Mouse (Mus musculus) CH12.LX (cell line): Measurements from ENCODE around the gene Ino80d. TPM values are rescaled to one million over a fixed set of nuclear protein-coding genes. Genes with fewer than 3 reads are reported as not detected.

Experiments
- DNase-seq: peaks from one replicate; pipeline ENCODE4 v3.0.0-alpha.2; 2013; ENCODE audit errors: extremely low read depth
- H3K27ac ChIP-seq: 2 replicates; pipeline ENCODE4 v1.5.1; 2012; ENCODE audit warnings: low read depth, mild to moderate bottlenecking, control low read depth, moderate library complexity; ENCODE audit not compliant: insufficient read depth
- H3K27me3 ChIP-seq: replicated peaks from 2 replicates; pipeline ENCODE3; 2012; ENCODE audit warnings: inconsistent platforms
- H3K36me3 ChIP-seq, 2 experiments: replicated peaks in 1 of 2; 2 replicates each; pipeline versions ENCODE3 to v1.6.1; 2012; ENCODE audit warnings: inconsistent platforms in 1 of 2, low read length in 1 of 2, mild to moderate bottlenecking in 1 of 2, mixed read lengths in 1 of 2, moderate library complexity in 1 of 2; ENCODE audit not compliant: control insufficient read depth in 1 of 2, insufficient read depth in 1 of 2
- H3K4me1 ChIP-seq, 2 experiments: 2 replicates each; pipeline ENCODE4 v1.6.1; 2012; ENCODE audit warnings: inconsistent platforms in 1 of 2, moderate library complexity in 1 of 2; ENCODE audit not compliant: insufficient read depth in 2 of 2, control insufficient read depth in 1 of 2
- H3K4me2 ChIP-seq: 2 replicates; pipeline ENCODE4 v1.6.1; 2012; ENCODE audit warnings: low read depth, mild to moderate bottlenecking, control low read depth; ENCODE audit not compliant: poor library complexity, insufficient read depth, severe bottlenecking
- H3K4me3 ChIP-seq, 3 experiments: fragments of 150-350 bp in 1 of 3; sonication (generic) in 1 of 3; replicated peaks in 1 of 3; 2 replicates each; pipeline versions ENCODE3 to v1.5.1; 2011 to 2012; ENCODE audit warnings: low read depth in 2 of 3, low read length in 2 of 3, mild to moderate bottlenecking in 2 of 3, moderate library complexity in 2 of 3, control low read depth in 1 of 3, improper control_type of control experiment in 1 of 3, inconsistent platforms in 1 of 3, mixed read lengths in 1 of 3; ENCODE audit not compliant: poor library complexity in 1 of 3
- H3K79me2 ChIP-seq: replicated peaks from 2 replicates; pipeline ENCODE4 v1.6.1; 2012; ENCODE audit warnings: mild to moderate bottlenecking, moderate library complexity; ENCODE audit not compliant: control insufficient read depth, poor library complexity, insufficient read depth, severe bottlenecking; ENCODE audit errors: extremely low read depth
- H3K9ac ChIP-seq: 2 replicates; pipeline ENCODE4 v1.6.1; 2012; ENCODE audit warnings: low read depth, mild to moderate bottlenecking, control low read depth, moderate library complexity; ENCODE audit not compliant: insufficient read depth
- H3K9me3 ChIP-seq: replicated peaks from 2 replicates; pipeline ENCODE3; 2012; ENCODE audit warnings: low read length, inconsistent platforms, mixed read lengths
- BHLHE40 ChIP-seq: IDR thresholded peaks from 2 replicates; pipeline ENCODE4 v1.6.1; 2011; ENCODE audit warnings: mild to moderate bottlenecking, low read depth, low read length, improper control_type of control experiment
- CHD1 ChIP-seq: IDR thresholded peaks from 2 replicates; pipeline ENCODE4 v1.6.1; 2012; ENCODE audit warnings: low read depth, low read length, improper control_type of control experiment, inconsistent platforms
- CTCF ChIP-seq, 2 experiments: IDR thresholded peaks in 1 of 2; conservative IDR thresholded peaks in 1 of 2; 2 replicates each; pipeline ENCODE4 v1.5.1; 2011 to 2012; ENCODE audit warnings: low read depth in 2 of 2, low read length in 2 of 2, improper control_type of control experiment in 1 of 2, inconsistent platforms in 1 of 2, mild to moderate bottlenecking in 1 of 2, moderate library complexity in 1 of 2
- ELF1 ChIP-seq: IDR thresholded peaks from 2 replicates; pipeline ENCODE4 v1.6.1; 2014; ENCODE audit warnings: low read depth, mild to moderate bottlenecking, inconsistent platforms, low read length, improper control_type of control experiment
- GABPA ChIP-seq: IDR thresholded peaks from 2 replicates; pipeline ENCODE4 v1.6.1; 2012; ENCODE audit warnings: low read depth, low read length, improper control_type of control experiment, inconsistent platforms; ENCODE audit not compliant: insufficient replicate concordance
- IRF4 ChIP-seq: IDR thresholded peaks from 2 replicates; pipeline ENCODE4 v1.6.1; 2014; ENCODE audit warnings: low read depth, mild to moderate bottlenecking, inconsistent platforms, low read length, improper control_type of control experiment
- JUN ChIP-seq: IDR thresholded peaks from 2 replicates; pipeline ENCODE4 v1.6.1; 2011; ENCODE audit warnings: low read depth, mild to moderate bottlenecking, low read length, improper control_type of control experiment, moderate library complexity; ENCODE audit not compliant: insufficient read depth
- KAT2A ChIP-seq: IDR thresholded peaks from 2 replicates; pipeline ENCODE4 v1.6.1; 2012; ENCODE audit warnings: low read length, improper control_type of control experiment, inconsistent platforms; ENCODE audit not compliant: insufficient replicate concordance
- MAX ChIP-seq: IDR thresholded peaks from 2 replicates; pipeline ENCODE4 v1.6.1; 2011; ENCODE audit warnings: low read length, improper control_type of control experiment
- MEF2A ChIP-seq: IDR thresholded peaks from 2 replicates; pipeline ENCODE4 v1.6.1; 2014; ENCODE audit warnings: low read depth, mild to moderate bottlenecking, inconsistent platforms, low read length, improper control_type of control experiment, borderline replicate concordance
- MXI1 ChIP-seq: IDR thresholded peaks from 2 replicates; pipeline ENCODE4 v1.6.1; 2011; ENCODE audit warnings: mild to moderate bottlenecking, low read depth, low read length, improper control_type of control experiment
- MYC ChIP-seq: IDR thresholded peaks from 2 replicates; pipeline ENCODE4 v1.6.1; 2011; ENCODE audit warnings: low read depth, mild to moderate bottlenecking, improper control_type of control experiment, low read length
- NRF1 ChIP-seq: IDR thresholded peaks from 2 replicates; pipeline ENCODE4 v1.6.1; 2014; ENCODE audit warnings: low read depth, mild to moderate bottlenecking, inconsistent platforms, low read length, improper control_type of control experiment, moderate library complexity
- PAX5 ChIP-seq: IDR thresholded peaks from 2 replicates; pipeline ENCODE4 v1.6.1; 2012; ENCODE audit warnings: low read length, inconsistent platforms, mixed read lengths
- POLR2A ChIP-seq: IDR thresholded peaks from 2 replicates; pipeline ENCODE4 v1.6.1; 2011; ENCODE audit warnings: low read depth, mild to moderate bottlenecking, improper control_type of control experiment, low read length
- POLR2AphosphoS2 ChIP-seq: IDR thresholded peaks from 2 replicates; pipeline ENCODE4 v1.6.1; 2011; ENCODE audit warnings: low read depth, low read length, improper control_type of control experiment
- RCOR1 ChIP-seq: conservative IDR thresholded peaks from 2 replicates; pipeline ENCODE4 v1.6.1; 2012; ENCODE audit warnings: low read depth, mild to moderate bottlenecking, inconsistent platforms, low read length, improper control_type of control experiment
- SIN3A ChIP-seq: IDR thresholded peaks from 2 replicates; pipeline ENCODE4 v1.6.1; 2012; ENCODE audit warnings: low read length, improper control_type of control experiment, inconsistent platforms
- TCF12 ChIP-seq: IDR thresholded peaks from 2 replicates; pipeline ENCODE4 v1.6.1; 2014; ENCODE audit warnings: low read depth, mild to moderate bottlenecking, inconsistent platforms, low read length, improper control_type of control experiment
- UBTF ChIP-seq: IDR thresholded peaks from 2 replicates; pipeline ENCODE4 v1.6.1; 2012; ENCODE audit warnings: low read depth, mild to moderate bottlenecking, inconsistent platforms, low read length, improper control_type of control experiment, moderate library complexity
- ZC3H11A ChIP-seq: IDR thresholded peaks from 2 replicates; pipeline ENCODE4 v1.6.1; 2012; ENCODE audit warnings: low read depth, mild to moderate bottlenecking, inconsistent platforms, low read length, improper control_type of control experiment
- ZMIZ1 ChIP-seq: IDR thresholded peaks from 2 replicates; pipeline ENCODE4 v1.6.1; 2012; ENCODE audit warnings: low read depth, mild to moderate bottlenecking, inconsistent platforms, low read length, improper control_type of control experiment
- dilution Hi-C: fragments of 300-500 bp; cut with MboI; formaldehyde crosslinking; loops from 2 replicates; pipeline ENCODE4 v1.14.3; 2020; ENCODE audit warnings: low sequenced_read_pairs; ENCODE audit not compliant: extremely low pct_unique_long_range_greater_than_20kb, extremely low pct_ligation_motif_present
- in situ Hi-C: fragments of 300-500 bp; cut with MboI; formaldehyde crosslinking; loops from 3 replicates; pipeline ENCODE4 v1.14.3; 2019; ENCODE audit warnings: low sequenced_read_pairs, low pct_ligation_motif_present, low pct_unique_long_range_greater_than_20kb, mixed read lengths
- polyA plus RNA-seq: library from polyadenylated mRNA; unstranded; fragments of >175 nt; gene quantifications from 2 replicates; pipeline ENCODE4 v1.2.1, GENCODE M21; 2012; ENCODE audit warnings: low read depth; ENCODE audit not compliant: insufficient read length
- total RNA-seq, 2 experiments: library from RNA; depleted of rRNA; stranded (reverse); fragments of 300-350 nt in 1 of 2; fragments of >200 nt in 1 of 2; gene quantifications; 2 replicates each; pipeline ENCODE4 v1.2.3; 2012 to 2014

Gene Ino80d
- total and polyA plus RNA-seq, 3 experiments = 4.5 to 5.8 (median 4.6) TPM

- dilution Hi-C loops = no loop called here
- in situ Hi-C loops = no loop called here
- Histone ChIP-seq H3K79me2 (peaks cover 20% of the 10 kb centered on the region), H3K4me2 (no peak overlapping the region), H3K36me3 (peaks cover 55 to 86% of the 10 kb centered on the region in 2 experiments), H3K9ac (no peak overlapping the region), H3K27me3 (no peaks in the 10 kb centered on the region), H3K4me3 (no peak overlapping the region), H3K9me3 (no peaks in the 10 kb centered on the region), H3K27ac (no peak overlapping the region), H3K4me1 (no peaks in the 10 kb centered on the region)
- TF ChIP-seq GABPA (no peak), UBTF (no peak), ZC3H11A (no peak), ZMIZ1 (no peak), IRF4 (no peak), RCOR1 (no peak), CTCF (conservative IDR thresholded peaks at IDR 0.05 in 1 of 2, IDR thresholded peaks at IDR 0.05 in 1 of 2; ENCODE audit: low read depth in 2 of 2, low read length in 2 of 2) (no peak), MYC (no peak), SIN3A (no peak), MEF2A (no peak), PAX5 (no peak), POLR2A (no peak), BHLHE40 (no peak), MAX (no peak), TCF12 (no peak), ELF1 (no peak), CHD1 (no peak), JUN (no peak)
- DNase-seq = no peak
These were observed 18.4 kb downstream of the Ino80d start for GRCm38 (mm10) chr1:63096071-63096470.

GRCm38 (mm10) chr1:63089795-63090194 is 24.7 kb downstream of the Ino80d start:
- Histone ChIP-seq H3K79me2 (peaks cover 4% of the 10 kb centered on the region), H3K27me3 (no peaks in the 10 kb centered on the region), H3K4me2 (no peak overlapping the region), H3K36me3 (peaks cover 56 to 82% of the 10 kb centered on the region in 2 experiments), H3K4me3 (no peak overlapping the region), H3K4me1 (no peaks in the 10 kb centered on the region), H3K9me3 (no peaks in the 10 kb centered on the region), H3K9ac (no peak overlapping the region), H3K27ac (no peak overlapping the region)
- in situ Hi-C loops = no loop called here
- DNase-seq = no peak
- dilution Hi-C loops = no loop called here
- TF ChIP-seq NRF1 (no peak), MXI1 (no peak), KAT2A (no peak), POLR2AphosphoS2 (no peak), CTCF (conservative IDR thresholded peaks at IDR 0.05 in 1 of 2, IDR thresholded peaks at IDR 0.05 in 1 of 2; ENCODE audit: low read depth in 2 of 2, low read length in 2 of 2) (no peak), RCOR1 (no peak)
